Mouse (Mus musculus): Measurements from ENCODE around the gene Dpy19l3. TPM values are rescaled to one million over a fixed set of nuclear protein-coding genes. Genes with fewer than 3 reads are reported as not detected.

Gene Dpy19l3
- total RNA-seq, 4 experiments from 2014 or later: 73.1 to 97.4 (median 87.4) TPM

DNA sequence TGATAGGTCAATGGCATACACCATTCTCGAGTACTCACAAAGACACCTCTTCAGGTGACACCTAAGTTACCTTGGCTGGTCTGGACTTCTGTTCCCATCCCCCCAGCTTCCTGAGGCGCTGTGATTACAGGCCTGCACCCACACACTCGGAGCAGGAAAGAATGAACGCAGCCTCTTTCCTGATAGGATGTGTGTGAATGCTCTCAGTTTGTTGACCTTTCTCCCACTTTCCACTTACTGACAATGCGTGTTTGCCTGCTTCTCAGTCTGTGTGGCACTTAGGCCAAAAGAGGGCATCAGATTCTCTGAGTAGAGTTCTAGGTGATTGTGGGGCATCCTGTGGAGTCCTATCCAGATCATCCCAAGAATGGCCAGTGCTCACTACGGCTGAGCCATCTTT, 114.2 kb downstream of the Dpy19l3 start:
- DNase-seq (ENCODE audit: low spot score in 2 of 2): no peak

DNA sequence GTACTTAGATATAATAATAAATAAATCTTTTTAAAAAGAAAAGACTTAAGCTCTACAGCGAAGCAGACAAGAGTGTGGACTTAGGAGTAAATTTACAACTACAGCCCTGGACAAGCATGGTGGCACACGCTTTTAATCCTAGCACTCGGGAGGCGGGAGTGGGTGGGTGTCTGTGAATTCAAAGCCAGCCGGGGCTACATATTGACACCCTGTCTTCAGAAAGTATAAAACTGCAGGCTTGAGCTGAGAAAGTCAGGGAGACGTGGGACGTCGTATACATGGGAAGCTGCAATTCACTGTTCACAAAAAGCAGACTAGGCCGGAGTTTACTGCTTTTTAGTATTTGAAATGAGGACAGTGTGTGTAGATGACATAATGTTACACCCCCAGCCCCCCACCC, 117.4 kb downstream of the Dpy19l3 start:
- no peak for DNase-seq (ENCODE audit: low spot score in 2 of 2)

DNA sequence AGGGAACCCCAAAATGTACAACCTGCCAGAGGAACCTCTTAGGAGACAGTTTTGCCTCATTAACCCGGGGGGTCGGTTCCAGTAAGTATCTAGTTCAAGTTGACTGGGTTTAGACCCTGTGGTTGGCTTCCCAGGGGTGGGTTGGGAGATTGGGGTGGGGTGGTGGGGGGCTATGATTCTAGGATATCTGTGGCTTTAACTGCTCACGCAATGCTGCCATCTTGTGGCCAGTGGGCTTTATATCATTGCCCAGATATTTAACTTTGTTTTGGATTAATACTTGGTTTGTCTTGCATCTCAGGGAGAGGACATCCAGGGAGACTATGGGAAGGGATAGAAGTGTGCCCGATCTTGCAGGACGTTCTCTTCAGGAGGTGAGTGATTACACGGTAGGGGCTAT, 118.0 kb downstream of the Dpy19l3 start:
- DNase-seq (ENCODE audit: low spot score in 2 of 2): no peak

Other genes starting within 250 kb of the Dpy19l3 start
- 1 to 10 TPM in 3 of 4 experiments, under 1 TPM in 1; 0.23 to 1.7 (median 1.2) TPM for gene Tdrd12, start 216.7 kb downstream of the Dpy19l3 start, total RNA-seq (2022)
- gene Nudt19, start 198.2 kb downstream of the Dpy19l3 start, total RNA-seq (2022): 10 to 100 TPM; 65.4 to 80.5 (median 73.1) TPM
- gene Rgs9bp, start 168.9 kb downstream of the Dpy19l3 start, total RNA-seq (2022): under 1 TPM; 0.25 to 0.45 (median 0.29) TPM
- 10 to 100 TPM; 38.4 to 49.5 (median 43.6) TPM for gene Ankrd27, start 168.2 kb downstream of the Dpy19l3 start, total RNA-seq (2022)
- gene Pdcd5, start 106.9 kb downstream of the Dpy19l3 start, total RNA-seq (2022): 10 to 100 TPM; 53.4 to 59.6 (median 54.9) TPM
- 10 to 100 TPM; 30.6 to 35.0 (median 33.3) TPM for gene Zfp507, start 48.5 kb upstream of the Dpy19l3 start, total RNA-seq (2022)